ENCODE assay signal across 22 mouse cellular contexts in the genomic region with DNA sequence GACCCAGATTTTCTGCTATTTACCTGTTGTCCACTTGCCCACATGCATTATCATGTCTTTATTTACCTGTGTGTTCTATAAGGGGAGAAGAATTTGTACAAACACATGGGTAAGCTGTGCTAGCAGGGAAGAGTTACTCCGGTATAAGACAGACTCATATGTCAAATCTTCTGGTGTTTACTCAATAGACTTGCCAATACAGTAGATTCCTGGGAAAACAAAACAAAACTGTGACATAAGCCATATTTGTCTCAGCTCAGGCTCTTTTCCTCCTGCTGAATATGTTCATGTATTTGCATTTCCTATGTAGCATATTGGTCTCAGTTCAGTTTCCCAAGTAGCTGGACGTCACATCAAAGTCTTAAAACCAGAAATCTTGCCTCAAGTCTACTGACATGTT.
"Had no signal": no experiment of that assay in that cellular context is flagged by ENCODE, and none has a peak within 500 bp of the region (broad histone marks: within the 10 kb centered on the region; RNA-seq: fewer than 3 reads in every experiment).

No protein-coding gene starts in this region.

- H3K27me3 ChIP-seq: lung, embryonic 15.5 days; megakaryocyte, embryonic 14.5 days; midbrain, embryonic 12.5 days; neural tube, embryonic 13.5 days; neural tube, embryonic 15.5 days had no signal

- DNase-seq: lung, adult 2 months; lung, postnatal 14 days; lung, postnatal 36 days; midbrain, embryonic 14.5 days; retina, postnatal 1 day; right cerebral cortex, adult 18-20 months; right cerebral cortex, postnatal 25 days; right cerebral cortex, postnatal 4 days; spleen, adult 18-20 months; thymus, adult 18-20 months; thymus, postnatal 14 days; thymus, postnatal 4 days had no signal

- H3K9me3 ChIP-seq: lung, embryonic 15.5 days; megakaryocyte, embryonic 14.5 days; midbrain, embryonic 10.5 days; midbrain, embryonic 12.5 days; neural tube, embryonic 13.5 days; neural tube, embryonic 15.5 days had no signal

- H3K4me3 ChIP-seq: lung, embryonic 15.5 days; megakaryocyte, embryonic 14.5 days; midbrain, embryonic 10.5 days; midbrain, embryonic 12.5 days; myocyte; neural tube, embryonic 13.5 days; neural tube, embryonic 15.5 days had no signal

- H3K4me2 ChIP-seq: lung, embryonic 15.5 days; midbrain, embryonic 12.5 days; neural tube, embryonic 13.5 days; neural tube, embryonic 15.5 days had no signal

- H3K36me3 ChIP-seq: lung, embryonic 15.5 days; midbrain, embryonic 10.5 days; midbrain, embryonic 12.5 days; neural tube, embryonic 13.5 days; neural tube, embryonic 15.5 days had no signal

- H3K9ac ChIP-seq: lung, embryonic 15.5 days; midbrain, embryonic 12.5 days; neural tube, embryonic 13.5 days; neural tube, embryonic 15.5 days had no signal

- H3K27ac ChIP-seq: lung, embryonic 15.5 days; macrophage; midbrain, embryonic 10.5 days; midbrain, embryonic 12.5 days; neural tube, embryonic 13.5 days; neural tube, embryonic 15.5 days had no signal

- ATAC-seq: lung, postnatal 0 days; midbrain, embryonic 16.5 days had no signal

- H3K4me1 ChIP-seq: lung, embryonic 15.5 days; megakaryocyte, embryonic 14.5 days; midbrain, embryonic 10.5 days; midbrain, embryonic 12.5 days; neural tube, embryonic 13.5 days; neural tube, embryonic 15.5 days had no signal
